Mouse (Mus musculus): Measurements from ENCODE around the gene Eapp.

GRCm38 (mm10) chr12:54699394-54699793, 3.7 kb upstream of the Eapp start:
- TF ChIP-seq MAFK (IDR thresholded peaks at IDR 0.05; ENCODE audit: insufficient replicate concordance, low read length), result no peak
- no peak for TF ChIP-seq CTCF (conservative IDR thresholded peaks at IDR 0.05 in 1 of 2, IDR thresholded peaks at IDR 0.05 in 1 of 2; ENCODE audit: low read depth in 2 of 2, low read length in 2 of 2)
- TF ChIP-seq MYC (IDR thresholded peaks at IDR 0.05; ENCODE audit: low read depth, low read length), result no peak
- no peak for TF ChIP-seq E2F4 (IDR thresholded peaks at IDR 0.05; ENCODE audit: insufficient replicate concordance, low read depth, low read length)
- TF ChIP-seq RCOR1 (conservative IDR thresholded peaks at IDR 0.05; ENCODE audit: low read depth, low read length), result no peak
- no peak for TF ChIP-seq MEF2A (IDR thresholded peaks at IDR 0.05; ENCODE audit: borderline replicate concordance, low read depth, low read length)
- no peak for TF ChIP-seq GABPA (IDR thresholded peaks at IDR 0.05; ENCODE audit: insufficient replicate concordance, low read depth, low read length)
- no peak for TF ChIP-seq POLR2A (IDR thresholded peaks at IDR 0.05; ENCODE audit: low read depth, low read length)
- TF ChIP-seq EP300 (IDR thresholded peaks at IDR 0.05; ENCODE audit: low read length), result no peak
- no peak for TF ChIP-seq ZMIZ1 (IDR thresholded peaks at IDR 0.05; ENCODE audit: low read depth, low read length)
- no peak for TF ChIP-seq CHD2 (IDR thresholded peaks at IDR 0.05; ENCODE audit: low read length)
- no peak for TF ChIP-seq TBP (conservative IDR thresholded peaks at IDR 0.05; ENCODE audit: low read depth, low read length)
- no peak for TF ChIP-seq SMC3 (IDR thresholded peaks at IDR 0.05; ENCODE audit: low read depth, low read length)
- TF ChIP-seq SIN3A (IDR thresholded peaks at IDR 0.05; ENCODE audit: low read length), result no peak
